Mouse (Mus musculus): ENCODE results near the gene Hspe1.
A peak's percentile ranks its signal among the peaks of the same experiment; 100 is the strongest.

DNA sequence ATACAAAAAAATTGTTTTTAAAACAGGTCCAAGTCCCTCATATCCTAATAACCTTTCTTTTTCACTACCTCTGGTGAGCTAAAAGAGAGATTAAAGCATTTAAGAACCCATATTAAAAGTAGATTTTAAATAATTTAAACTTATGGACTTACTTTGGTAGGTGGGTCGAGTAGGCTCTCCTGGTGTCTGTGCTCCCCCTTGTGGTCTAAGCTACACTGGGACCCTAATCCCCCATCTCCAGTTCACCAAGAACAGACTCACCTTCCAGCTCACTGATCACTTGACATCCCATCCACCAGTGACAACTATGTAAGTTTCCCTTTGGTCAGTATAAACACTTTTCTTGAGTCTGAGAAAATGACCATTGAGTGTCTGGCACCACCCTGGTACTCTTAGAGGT is 45.7 kb upstream of the Hspe1 start:
- TF ChIP-seq CTCF (IDR thresholded peaks at IDR 0.05) (peak; percentile 35), POLR2A (IDR thresholded peaks at IDR 0.05; ENCODE audit: insufficient read depth, low read depth, low read length) (no peak), EP300 (IDR thresholded peaks at IDR 0.05; ENCODE audit: insufficient read depth, low read depth, low read length) (no peak)

Data from heart, adult 2 months (tissue).